Mouse (Mus musculus) heart, postnatal 36 days (tissue): ENCODE data around the gene Zfp512. TPM values are rescaled to one million over a fixed set of nuclear protein-coding genes. Genes with fewer than 3 reads are reported as not detected.
A peak's percentile ranks its signal among the peaks of the same experiment; 100 is the strongest.
"Not testable (repeated sequence)": the region's sequence is repeated elsewhere in the genome, so short reads cannot be mapped to it uniquely, and the experiment has no call there.

Experiments used
- DNase-seq, 2 experiments: peaks; one replicate each; pipeline ENCODE4 v3.0.0; 2021 to 2022
- intact Hi-C: fragments of 180-260 bp; cut with DNase I; formaldehyde crosslinking; loops from one replicate; pipeline ENCODE4 v1.15.1; 2025
- total RNA-seq, 2 experiments: library from RNA; stranded (reverse); gene quantifications; 2 replicates each; pipeline ENCODE4 v1.2.3; 2021

The Zfp512 gene
- 10 to 100 TPM; 23.0 to 24.0 TPM for total RNA-seq

- intact Hi-C loops, result no loop called here
- peak; percentile 88 to 89 for DNase-seq
Observed at GRCm38 (mm10) chr5:31451878-31452561, at the start of gene Zfp512. TSS of gene Zfp512 (plus strand) at chr5:31452431.

- intact Hi-C loops, DNase-seq: not testable (repeated sequence)
Observed at GRCm38 (mm10) chr5:31434727-31435126, 17.5 kb upstream of the Zfp512 start.

GRCm38 (mm10) chr5:31451336-31451735 is 895 bp upstream of the Zfp512 start:
- DNase-seq, result no peak
- intact Hi-C loops, result no loop called here

- intact Hi-C loops, result no loop called here
Observed at GRCm38 (mm10) chr5:31452562-31452878, 289 bp downstream of the Zfp512 start.

GRCm38 (mm10) chr5:31452886-31453410 is 717 bp downstream of the Zfp512 start:
- intact Hi-C loops, result no loop called here
- DNase-seq, result no peak

More at GRCm38 (mm10) chr5:31452562-31452878, 289 bp downstream of the Zfp512 start:
- DNase-seq, result no peak

- intact Hi-C loops, result no loop called here
- peak; percentile 9 to 10 for DNase-seq
Observed at GRCm38 (mm10) chr5:31467798-31468197, 15.6 kb downstream of the Zfp512 start.

- DNase-seq, result no peak
- intact Hi-C loops, result no loop called here
Observed at GRCm38 (mm10) chr5:31469711-31470110, 17.5 kb downstream of the Zfp512 start.

- peak; percentile 37 to 61 for DNase-seq
Observed at GRCm38 (mm10) chr5:31470334-31470733, 18.1 kb downstream of the Zfp512 start.

GRCm38 (mm10) chr5:31480536-31480935 is 28.3 kb downstream of the Zfp512 start:
- DNase-seq, result no peak
- intact Hi-C loops, result no loop called here

More at GRCm38 (mm10) chr5:31470334-31470733, 18.1 kb downstream of the Zfp512 start:
- intact Hi-C loops, result no loop called here

- DNase-seq, result no peak
- intact Hi-C loops, result no loop called here
Observed at GRCm38 (mm10) chr5:31485440-31485839, 33.2 kb downstream of the Zfp512 start, which contains the start of gene 4930548H24Rik. TSS of gene 4930548H24Rik (plus strand) at chr5:31485740.

GRCm38 (mm10) chr5:31487889-31488288 is 35.7 kb downstream of the Zfp512 start:
- intact Hi-C loops, result no loop called here
- no peak for DNase-seq

GRCm38 (mm10) chr5:31489116-31489769 is 37.0 kb downstream of the Zfp512 start:
- DNase-seq, result no peak
- intact Hi-C loops, result no loop called here

- intact Hi-C loops, result no loop called here
- DNase-seq, result no peak
Observed at GRCm38 (mm10) chr5:31492031-31492430, 39.8 kb downstream of the Zfp512 start.

- DNase-seq, result peak; percentile 85 to 87
- intact Hi-C loops, result no loop called here
Observed at GRCm38 (mm10) chr5:31494513-31495297, 42.5 kb downstream of the Zfp512 start, which contains the start of gene Gpn1. TSS of gene Gpn1 (plus strand) at chr5:31494741.

- no peak for DNase-seq
Observed at GRCm38 (mm10) chr5:31504843-31505242, 52.6 kb downstream of the Zfp512 start.

GRCm38 (mm10) chr5:31512481-31512880 is 60.2 kb downstream of the Zfp512 start:
- DNase-seq, result no peak
- intact Hi-C loops, result no loop called here

More at GRCm38 (mm10) chr5:31504843-31505242, 52.6 kb downstream of the Zfp512 start:
- intact Hi-C loops, result no loop called here

GRCm38 (mm10) chr5:31520556-31520955 is 68.3 kb downstream of the Zfp512 start:
- DNase-seq, result no peak
- intact Hi-C loops, result no loop called here

- peak; percentile 83 to 91 for DNase-seq
- intact Hi-C loops, result no loop called here
Observed at GRCm38 (mm10) chr5:31526354-31527116, 74.3 kb downstream of the Zfp512 start, which contains the start of gene Slc4a1ap. TSS of gene Slc4a1ap (plus strand) at chr5:31526995.

- intact Hi-C loops, result no loop called here
- DNase-seq, result no peak
Observed at GRCm38 (mm10) chr5:31527117-31527680, 75.0 kb downstream of the Zfp512 start.

GRCm38 (mm10) chr5:31527707-31528106 is 75.5 kb downstream of the Zfp512 start, which contains the start of gene Supt7l:
TSS of gene Supt7l (minus strand) at chr5:31527807.
- DNase-seq, intact Hi-C loops: not testable (repeated sequence)
